Mouse (Mus musculus): ENCODE measurements around the gene Gprin2. TPM values are rescaled to one million over a fixed set of nuclear protein-coding genes. Genes with fewer than 3 reads are reported as not detected.
A peak's percentile ranks its signal among the peaks of the same experiment; 100 is the strongest.

Gene Gprin2
- polyA plus RNA-seq, 1 experiment from 2014 or later: 0.41 TPM

DNA sequence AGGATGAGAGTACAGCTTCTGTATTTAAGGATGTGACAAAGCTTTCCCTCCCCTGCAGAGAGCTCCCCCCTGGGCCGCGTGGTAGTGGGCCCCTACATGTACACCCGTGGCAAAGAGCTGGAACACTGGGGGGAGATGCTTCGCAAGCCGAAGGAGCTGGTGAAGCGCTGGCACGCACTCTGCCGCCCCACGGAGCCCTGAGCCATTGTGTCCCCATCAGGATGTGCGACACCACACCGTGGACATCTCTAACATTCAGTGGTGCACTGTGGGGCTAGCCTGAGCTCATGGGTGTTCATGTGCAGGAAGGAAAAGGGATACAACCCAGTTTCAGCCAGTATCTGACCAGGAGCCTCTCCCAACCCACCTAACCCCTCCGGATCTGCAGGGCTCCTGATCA, 26.5 kb upstream of the Gprin2 start:
- Histone ChIP-seq H3K27ac (ENCODE audit: low read depth, low read length) (no peak overlapping the region), H3K9ac (ENCODE audit: low read length) (no peak overlapping the region), H3K4me1 (replicated peaks; ENCODE audit: control insufficient read depth, insufficient read depth, low read length) (no peaks in the 10 kb centered on the region), H3K36me3 (ENCODE audit: control insufficient read depth, insufficient read depth, low read length) (no peaks in the 10 kb centered on the region), H3K9me3 (ENCODE audit: control insufficient read depth, low read length) (no peaks in the 10 kb centered on the region), H3K4me3 (ENCODE audit: low read depth, low read length) (no peak overlapping the region), H3K27me3 (ENCODE audit: control insufficient read depth, insufficient read depth, low read length) (no peaks in the 10 kb centered on the region), H3K4me2 (ENCODE audit: low read depth, low read length, severe bottlenecking) (no peak overlapping the region)
- WGBS: 87% methylated on average over 12 of the region's 12 CpGs
- DNase-seq (ENCODE audit: low spot score) (no peak), ATAC-seq (replicated peaks; ENCODE audit: low FRiP score) (no peak)

GRCm38 (mm10) chr14:34226566-34226965, 25.1 kb upstream of the Gprin2 start:
- WGBS: 87% methylated on average over 4 of the region's 4 CpGs
- Histone ChIP-seq H3K4me1 (replicated peaks; ENCODE audit: control insufficient read depth, insufficient read depth, low read length) (no peaks in the 10 kb centered on the region), H3K4me2 (ENCODE audit: low read depth, low read length, severe bottlenecking) (no peak overlapping the region), H3K4me3 (ENCODE audit: low read depth, low read length) (no peak overlapping the region), H3K9ac (ENCODE audit: low read length) (no peak overlapping the region), H3K27me3 (ENCODE audit: control insufficient read depth, insufficient read depth, low read length) (no peaks in the 10 kb centered on the region), H3K27ac (ENCODE audit: low read depth, low read length) (no peak overlapping the region), H3K36me3 (ENCODE audit: control insufficient read depth, insufficient read depth, low read length) (no peaks in the 10 kb centered on the region), H3K9me3 (ENCODE audit: control insufficient read depth, low read length) (no peaks in the 10 kb centered on the region)
- ATAC-seq (replicated peaks; ENCODE audit: low FRiP score): no peak
- DNase-seq (ENCODE audit: low spot score): no peak

DNA sequence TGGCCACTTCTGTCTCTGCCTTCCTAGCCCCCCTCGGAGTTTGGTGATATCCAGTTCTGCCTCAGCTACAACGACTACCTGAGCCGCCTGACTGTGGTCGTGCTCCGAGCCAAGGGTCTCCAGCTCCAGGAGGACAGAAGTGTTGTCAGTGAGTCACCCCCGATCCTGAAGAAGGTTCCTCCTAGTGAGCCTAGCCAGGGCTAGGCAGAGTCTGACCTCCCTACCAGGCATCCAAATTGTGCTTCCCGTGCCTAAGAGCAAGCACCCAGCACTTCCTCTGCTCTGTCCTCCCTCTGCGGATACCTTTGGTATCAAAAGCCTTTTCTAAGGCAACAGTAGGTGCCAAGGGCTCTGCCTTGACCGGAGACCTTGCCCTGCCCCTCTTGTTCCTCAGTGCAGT, 24.5 kb upstream of the Gprin2 start:
- H3K4me1 ChIP-seq (replicated peaks; ENCODE audit: control insufficient read depth, insufficient read depth, low read length): no peaks in the 10 kb centered on the region
- DNase-seq (ENCODE audit: low spot score): no peak
- H3K4me2 ChIP-seq (ENCODE audit: low read depth, low read length, severe bottlenecking): no peak overlapping the region
- WGBS: 88% methylated on average over 9 of the region's 9 CpGs
- H3K4me3 ChIP-seq (ENCODE audit: low read depth, low read length): no peak overlapping the region
- no peaks in the 10 kb centered on the region for H3K27me3 ChIP-seq (ENCODE audit: control insufficient read depth, insufficient read depth, low read length)
- no peak for ATAC-seq (replicated peaks; ENCODE audit: low FRiP score)
- no peaks in the 10 kb centered on the region for H3K36me3 ChIP-seq (ENCODE audit: control insufficient read depth, insufficient read depth, low read length)
- no peaks in the 10 kb centered on the region for H3K9me3 ChIP-seq (ENCODE audit: control insufficient read depth, low read length)
- H3K27ac ChIP-seq (ENCODE audit: low read depth, low read length): no peak overlapping the region
- no peak overlapping the region for H3K9ac ChIP-seq (ENCODE audit: low read length)

DNA sequence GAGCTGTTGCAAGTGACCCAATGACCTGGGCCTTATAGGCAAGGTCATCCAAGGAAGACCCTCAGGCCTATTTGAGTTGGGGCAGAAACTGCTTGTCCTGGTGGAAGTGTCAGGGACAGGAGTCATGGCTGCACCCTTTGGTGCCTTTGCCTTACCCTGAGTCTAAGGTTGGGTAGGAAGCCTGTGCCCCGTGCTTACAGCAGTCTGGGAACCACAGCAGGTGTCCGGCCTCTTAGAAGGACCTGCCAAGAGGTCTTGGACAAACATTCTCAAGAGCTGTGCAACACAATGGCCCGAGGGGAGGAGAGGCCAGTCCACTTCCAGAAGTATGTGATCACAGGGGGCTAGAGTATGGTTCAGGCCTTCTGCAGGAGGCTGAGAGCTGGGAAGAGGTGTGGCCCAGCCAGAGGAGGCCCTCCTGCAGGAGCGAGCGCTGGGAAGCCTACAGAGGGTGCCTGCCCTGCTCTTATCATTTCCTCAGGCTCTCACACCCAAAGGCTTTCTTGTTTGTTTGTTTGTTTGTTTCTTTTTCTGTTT, 22.0 kb upstream of the Gprin2 start:
- no peak for ATAC-seq (replicated peaks; ENCODE audit: low FRiP score)
- no peak for DNase-seq (ENCODE audit: low spot score)
- 85% methylated on average over 5 of the region's 5 CpGs for WGBS

GRCm38 (mm10) chr14:34221416-34222077, 20.1 kb upstream of the Gprin2 start:
- H3K27ac ChIP-seq (ENCODE audit: low read depth, low read length): no peak overlapping the region
- no peak overlapping the region for H3K4me2 ChIP-seq (ENCODE audit: low read depth, low read length, severe bottlenecking)
- no peaks in the 10 kb centered on the region for H3K36me3 ChIP-seq (ENCODE audit: control insufficient read depth, insufficient read depth, low read length)
- ATAC-seq (replicated peaks; ENCODE audit: low FRiP score) (no peak), DNase-seq (ENCODE audit: low spot score) (no peak)
- 79% methylated on average over 5 of the region's 5 CpGs for WGBS
- H3K9me3 ChIP-seq (ENCODE audit: control insufficient read depth, low read length): no peaks in the 10 kb centered on the region
- H3K4me1 ChIP-seq (replicated peaks; ENCODE audit: control insufficient read depth, insufficient read depth, low read length): peaks cover 2% of the 10 kb centered on the region; the same call in 1 of the 2 replicates
- H3K9ac ChIP-seq (ENCODE audit: low read length): no peak overlapping the region
- 0 out of 2 replicates have a peak, but pooled peaks cover 8% of the 10 kb centered on the region for H3K27me3 ChIP-seq (ENCODE audit: control insufficient read depth, insufficient read depth, low read length)
- no peak overlapping the region for H3K4me3 ChIP-seq (ENCODE audit: low read depth, low read length)

More for the DNA sequence above, 22.0 kb upstream of the Gprin2 start:
- no peak overlapping the region for H3K4me3 ChIP-seq (ENCODE audit: low read depth, low read length)
- H3K9me3 ChIP-seq (ENCODE audit: control insufficient read depth, low read length): no peaks in the 10 kb centered on the region
- no peak overlapping the region for H3K4me2 ChIP-seq (ENCODE audit: low read depth, low read length, severe bottlenecking)
- 0 out of 2 replicates have a peak, but pooled peaks cover 8% of the 10 kb centered on the region for H3K27me3 ChIP-seq (ENCODE audit: control insufficient read depth, insufficient read depth, low read length)
- H3K9ac ChIP-seq (ENCODE audit: low read length): no peak overlapping the region
- peaks cover 2% of the 10 kb centered on the region; the same call in 1 of the 2 replicates for H3K4me1 ChIP-seq (replicated peaks; ENCODE audit: control insufficient read depth, insufficient read depth, low read length)
- no peak overlapping the region for H3K27ac ChIP-seq (ENCODE audit: low read depth, low read length)
- no peaks in the 10 kb centered on the region for H3K36me3 ChIP-seq (ENCODE audit: control insufficient read depth, insufficient read depth, low read length)

DNA sequence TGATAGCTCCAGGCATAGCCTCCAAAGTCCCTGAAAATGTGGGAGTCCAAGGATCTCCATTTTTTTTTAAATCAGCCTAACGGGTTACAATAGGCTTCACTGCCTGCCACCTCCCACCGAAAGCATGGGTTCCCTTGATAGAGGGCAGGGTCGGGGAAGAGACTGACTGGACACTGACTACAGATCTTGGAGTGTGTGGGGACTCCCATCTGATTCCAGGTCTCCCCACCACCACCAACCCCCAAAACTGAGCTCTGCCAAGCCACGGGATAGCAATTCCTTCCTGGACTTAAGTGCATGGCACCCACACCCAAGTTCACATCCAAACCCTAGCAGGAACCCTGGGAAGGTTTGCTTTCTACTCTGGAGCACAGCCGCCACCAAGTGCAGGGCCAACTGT, 19.0 kb upstream of the Gprin2 start:
- Histone ChIP-seq H3K27ac (ENCODE audit: low read depth, low read length) (no peak overlapping the region), H3K4me1 (replicated peaks; ENCODE audit: control insufficient read depth, insufficient read depth, low read length) (peaks cover 2% of the 10 kb centered on the region; the same call in 1 of the 2 replicates), H3K4me2 (ENCODE audit: low read depth, low read length, severe bottlenecking) (no peak overlapping the region), H3K4me3 (ENCODE audit: low read depth, low read length) (no peak overlapping the region), H3K36me3 (ENCODE audit: control insufficient read depth, insufficient read depth, low read length) (no peaks in the 10 kb centered on the region), H3K9ac (ENCODE audit: low read length) (no peak overlapping the region), H3K9me3 (ENCODE audit: control insufficient read depth, low read length) (no peaks in the 10 kb centered on the region), H3K27me3 (ENCODE audit: control insufficient read depth, insufficient read depth, low read length) (0 out of 2 replicates have a peak, but pooled peaks cover 8% of the 10 kb centered on the region)
- ATAC-seq (replicated peaks; ENCODE audit: low FRiP score) (no peak), DNase-seq (ENCODE audit: low spot score) (no peak)
- 82% methylated on average over 5 of the region's 5 CpGs for WGBS

DNA sequence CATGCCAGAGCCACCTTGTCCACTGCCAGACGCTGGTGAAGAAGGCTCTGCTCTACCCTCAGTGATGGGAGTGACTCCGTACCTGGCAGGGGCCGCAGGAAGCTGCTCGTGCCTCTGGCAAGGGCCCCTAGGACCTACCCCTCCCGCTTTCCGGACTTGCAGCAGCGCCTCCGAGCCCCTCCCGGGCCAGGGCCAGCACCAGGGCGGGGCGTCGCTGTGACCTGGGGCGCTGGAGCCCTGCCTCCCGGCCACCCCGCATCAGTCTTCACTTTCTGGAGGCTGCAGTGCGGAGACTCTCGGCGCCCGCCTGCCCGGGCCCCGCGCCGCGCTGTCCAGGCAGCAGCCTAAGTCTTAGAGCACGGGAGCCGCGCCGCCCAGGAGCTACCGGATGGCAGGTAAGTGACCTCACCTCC, 18.3 kb upstream of the Gprin2 start:
- 7% methylated on average over 29 of the region's 29 CpGs for WGBS
- DNase-seq (ENCODE audit: low spot score) (no peak), ATAC-seq (replicated peaks; ENCODE audit: low FRiP score) (no peak)
- Histone ChIP-seq H3K9me3 (ENCODE audit: control insufficient read depth, low read length) (no peaks in the 10 kb centered on the region), H3K27ac (ENCODE audit: low read depth, low read length) (no peak overlapping the region), H3K36me3 (ENCODE audit: control insufficient read depth, insufficient read depth, low read length) (no peaks in the 10 kb centered on the region), H3K9ac (ENCODE audit: low read length) (no peak overlapping the region), H3K4me1 (replicated peaks; ENCODE audit: control insufficient read depth, insufficient read depth, low read length) (peaks cover 2% of the 10 kb centered on the region; the same call in 1 of the 2 replicates), H3K27me3 (ENCODE audit: control insufficient read depth, insufficient read depth, low read length) (0 out of 2 replicates have a peak, but pooled peaks cover 8% of the 10 kb centered on the region), H3K4me2 (ENCODE audit: low read depth, low read length, severe bottlenecking) (peak overlapping the region; percentile 46; the same call in 1 of the 2 replicates), H3K4me3 (ENCODE audit: low read depth, low read length) (peak overlapping the region; percentile 12; the same call in 1 of the 2 replicates)

GRCm38 (mm10) chr14:34219295-34219694, 17.8 kb upstream of the Gprin2 start, which contains the start of gene Syt15:
TSS of gene Syt15 (plus strand) at chr14:34219595.
- no peak for DNase-seq (ENCODE audit: low spot score)
- Histone ChIP-seq H3K27ac (ENCODE audit: low read depth, low read length) (no peak within 1 kb of the TSS), H3K9ac (ENCODE audit: low read length) (no peak within 1 kb of the TSS), H3K4me3 (ENCODE audit: low read depth, low read length) (peak within 1 kb of the TSS; percentile 12; the same call in 1 of the 2 replicates), H3K27me3 (ENCODE audit: control insufficient read depth, insufficient read depth, low read length) (0 out of 2 replicates have a peak, but pooled peaks cover 8% of the 10 kb centered on the region), H3K4me2 (ENCODE audit: low read depth, low read length, severe bottlenecking) (peak within 1 kb of the TSS; percentile 46; the same call in 1 of the 2 replicates), H3K36me3 (ENCODE audit: control insufficient read depth, insufficient read depth, low read length) (no peaks in the 10 kb centered on the region), H3K9me3 (ENCODE audit: control insufficient read depth, low read length) (no peaks in the 10 kb centered on the region), H3K4me1 (replicated peaks; ENCODE audit: control insufficient read depth, insufficient read depth, low read length) (peaks cover 2% of the 10 kb centered on the region; the same call in 1 of the 2 replicates)
- 78% methylated on average over 6 of the region's 6 CpGs for WGBS
- ATAC-seq (replicated peaks; ENCODE audit: low FRiP score): no peak
